Mouse (Mus musculus) embryonic facial prominence, embryonic 14.5 days (tissue): Measurements from ENCODE around the gene Lrp6. TPM values are rescaled to one million over a fixed set of nuclear protein-coding genes. Genes with fewer than 3 reads are reported as not detected.

ENCODE experiments used
- ATAC-seq: fragments of 200-750 bp; cut with Nextera tagmentation; 2 replicates; pipeline ENCODE4 v1.8.0; 2017; ENCODE audit warnings: low read depth, moderate number of reproducible peaks, moderate TSS enrichment
- DNase-seq: peaks from one replicate; pipeline ENCODE4 v3.0.0-alpha.2; 2015; ENCODE audit warnings: low spot score
- H3K27ac ChIP-seq: fragments of 300-500 bp; sonication (generic); replicated peaks from 2 replicates; pipeline ENCODE4 v1.5.1; 2014; ENCODE audit warnings: low read depth, mild to moderate bottlenecking, low read length, moderate library complexity
- H3K27me3 ChIP-seq: fragments of 300-500 bp; sonication (generic); replicated peaks from 2 replicates; pipeline ENCODE4 v1.6.1; 2014; ENCODE audit warnings: low read length; ENCODE audit not compliant: control insufficient read depth, insufficient read depth
- H3K36me3 ChIP-seq: fragments of 300-500 bp; sonication (generic); 2 replicates; pipeline ENCODE4 v1.6.1; 2014; ENCODE audit warnings: low read length, mixed read lengths; ENCODE audit not compliant: control insufficient read depth, insufficient read depth
- H3K4me1 ChIP-seq: fragments of 300-500 bp; sonication (generic); 2 replicates; pipeline ENCODE4 v1.6.1; 2014; ENCODE audit warnings: antibody characterized with exemption, low read length; ENCODE audit not compliant: control insufficient read depth, insufficient read depth
- H3K4me2 ChIP-seq: fragments of 300-500 bp; sonication (generic); 2 replicates; pipeline ENCODE4 v1.6.1; 2014; ENCODE audit warnings: low read depth, mild to moderate bottlenecking, low read length, moderate library complexity, mixed read lengths
- H3K4me3 ChIP-seq: fragments of 300-500 bp; sonication (generic); 2 replicates; pipeline ENCODE4 v1.5.1; 2014; ENCODE audit warnings: low read depth, mild to moderate bottlenecking, low read length
- H3K9ac ChIP-seq: fragments of 300-500 bp; sonication (generic); 2 replicates; pipeline ENCODE4 v1.6.1; 2014; ENCODE audit warnings: low read depth, mild to moderate bottlenecking, low read length, moderate library complexity, mixed read lengths
- H3K9me3 ChIP-seq: fragments of 300-500 bp; sonication (generic); 2 replicates; pipeline ENCODE4 v1.6.1; 2016; ENCODE audit warnings: low read length; ENCODE audit not compliant: control insufficient read depth
- WGBS: fragments of 180-500 bp; shearing (Covaris S2); extraction: QIAGEN DNeasy Blood & Tissue Kit; methylation state at CpG from one replicate; pipeline ENCODE4 v1.1.7; 2014; 5-methylcytosine and 5-hydroxymethylcytosine counted together
- polyA plus RNA-seq: library from polyadenylated mRNA; unstranded; fragments of >200 nt; fragmentation: Nextera tagmentation; extraction: Ambion mirVana; gene quantifications from 2 replicates; pipeline ENCODE4 v1.2.1, GENCODE M21; 2014

Lrp6 gene
- polyA plus RNA-seq, 1 experiment from 2014 or later: 39.8 TPM

GRCm38 (mm10) chr6:134454093-134454492 lies 112.7 kb downstream of the Lrp6 start:
- WGBS: 100% methylated on average over 1 of the region's 1 CpGs

GRCm38 (mm10) chr6:134450661-134451119 lies 116.1 kb downstream of the Lrp6 start:
- 26% methylated on average over 14 of the region's 14 CpGs for WGBS
- no peak overlapping the region for H3K9ac ChIP-seq
- H3K27ac ChIP-seq: peak overlapping the region; percentile 46
- H3K4me2 ChIP-seq: no peak overlapping the region
- DNase-seq: peak; percentile 82
- no peak overlapping the region for H3K4me3 ChIP-seq
- peaks cover 6% of the 10 kb centered on the region for H3K4me1 ChIP-seq
- peak; percentile 86 for ATAC-seq
- H3K9me3 ChIP-seq: no peaks in the 10 kb centered on the region
- H3K36me3 ChIP-seq: peaks cover 72% of the 10 kb centered on the region
- H3K27me3 ChIP-seq: no peaks in the 10 kb centered on the region

More at GRCm38 (mm10) chr6:134454093-134454492, 112.7 kb downstream of the Lrp6 start:
- H3K27ac ChIP-seq: no peak overlapping the region
- ATAC-seq (no peak), DNase-seq (no peak)
- H3K4me1 ChIP-seq: peaks cover 6% of the 10 kb centered on the region
- peaks cover 94% of the 10 kb centered on the region for H3K36me3 ChIP-seq
- no peaks in the 10 kb centered on the region for H3K27me3 ChIP-seq
- no peak overlapping the region for H3K9ac ChIP-seq
- H3K9me3 ChIP-seq: no peaks in the 10 kb centered on the region
- H3K4me2 ChIP-seq: no peak overlapping the region
- H3K4me3 ChIP-seq: no peak overlapping the region

GRCm38 (mm10) chr6:134449958-134450357 lies 116.8 kb downstream of the Lrp6 start:
- Histone ChIP-seq H3K4me2 (no peak overlapping the region), H3K27ac (peak overlapping the region; percentile 48), H3K9me3 (no peaks in the 10 kb centered on the region), H3K27me3 (no peaks in the 10 kb centered on the region), H3K4me3 (no peak overlapping the region), H3K4me1 (peaks cover 6% of the 10 kb centered on the region), H3K36me3 (peaks cover 71% of the 10 kb centered on the region), H3K9ac (no peak overlapping the region)
- WGBS: 48% methylated on average over 11 of the region's 11 CpGs
- peak; percentile 39 for DNase-seq
- ATAC-seq: no peak

GRCm38 (mm10) chr6:134448451-134448850 lies 118.3 kb downstream of the Lrp6 start:
- Histone ChIP-seq H3K27me3 (no peaks in the 10 kb centered on the region), H3K4me2 (no peak overlapping the region), H3K4me1 (peaks cover 6% of the 10 kb centered on the region), H3K36me3 (peaks cover 59% of the 10 kb centered on the region), H3K9me3 (no peaks in the 10 kb centered on the region), H3K9ac (no peak overlapping the region), H3K27ac (0 out of 2 replicates have a peak overlapping the region, but pooled peaks have one; percentile 6), H3K4me3 (no peak overlapping the region)
- WGBS: 85% methylated on average over 12 of the region's 12 CpGs
- no peak for DNase-seq
- no peak for ATAC-seq

- Histone ChIP-seq H3K9me3 (no peaks in the 10 kb centered on the region), H3K27ac (no peak overlapping the region), H3K9ac (no peak overlapping the region), H3K4me3 (no peak overlapping the region), H3K27me3 (no peaks in the 10 kb centered on the region), H3K4me1 (peaks cover 12% of the 10 kb centered on the region), H3K36me3 (peaks cover 20% of the 10 kb centered on the region), H3K4me2 (no peak overlapping the region)
- WGBS: 70% methylated on average over 5 of the region's 5 CpGs
- ATAC-seq (no peak), DNase-seq (no peak)
Observed at GRCm38 (mm10) chr6:134443925-134444324, 122.8 kb downstream of the Lrp6 start.

- ATAC-seq (no peak), DNase-seq (peak; percentile 42)
- Histone ChIP-seq H3K9me3 (no peaks in the 10 kb centered on the region), H3K9ac (no peak overlapping the region), H3K27ac (no peak overlapping the region), H3K4me3 (no peak overlapping the region), H3K4me1 (peaks cover 18% of the 10 kb centered on the region), H3K27me3 (no peaks in the 10 kb centered on the region), H3K36me3 (peaks cover 15% of the 10 kb centered on the region), H3K4me2 (no peak overlapping the region)
- WGBS: 68% methylated on average over 9 of the region's 9 CpGs
Observed at GRCm38 (mm10) chr6:134443198-134443904, 123.4 kb downstream of the Lrp6 start.

- WGBS: 86% methylated on average over 5 of the region's 5 CpGs
- DNase-seq (no peak), ATAC-seq (no peak)
- H3K27ac ChIP-seq: no peak overlapping the region
- no peaks in the 10 kb centered on the region for H3K9me3 ChIP-seq
- no peaks in the 10 kb centered on the region for H3K27me3 ChIP-seq
- H3K36me3 ChIP-seq: peaks cover 15% of the 10 kb centered on the region
- H3K4me2 ChIP-seq: no peak overlapping the region
- H3K4me3 ChIP-seq: no peak overlapping the region
- no peak overlapping the region for H3K9ac ChIP-seq
- peaks cover 19% of the 10 kb centered on the region for H3K4me1 ChIP-seq
Observed at GRCm38 (mm10) chr6:134442219-134442618, 124.5 kb downstream of the Lrp6 start.

- H3K4me3 ChIP-seq: no peak overlapping the region
- H3K36me3 ChIP-seq: peaks cover 15% of the 10 kb centered on the region
- no peaks in the 10 kb centered on the region for H3K27me3 ChIP-seq
- no peak overlapping the region for H3K9ac ChIP-seq
- peaks cover 19% of the 10 kb centered on the region for H3K4me1 ChIP-seq
- no peak overlapping the region for H3K27ac ChIP-seq
- ATAC-seq: no peak
- H3K9me3 ChIP-seq: no peaks in the 10 kb centered on the region
- 86% methylated on average over 3 of the region's 3 CpGs for WGBS
- H3K4me2 ChIP-seq: no peak overlapping the region
- DNase-seq: no peak
Observed at GRCm38 (mm10) chr6:134441716-134442115, 125.0 kb downstream of the Lrp6 start.

GRCm38 (mm10) chr6:134440023-134440422 lies 126.7 kb downstream of the Lrp6 start:
- H3K27ac ChIP-seq: peak overlapping the region; percentile 87
- H3K27me3 ChIP-seq: no peaks in the 10 kb centered on the region
- no peaks in the 10 kb centered on the region for H3K9me3 ChIP-seq
- WGBS: 11% methylated on average over 10 of the region's 10 CpGs
- peak overlapping the region; percentile 51; the same call in 1 of the 2 replicates for H3K9ac ChIP-seq
- ATAC-seq (no peak; the same call in 1 of the 2 replicates), DNase-seq (no peak)
- H3K4me3 ChIP-seq: peak overlapping the region; percentile 25
- peaks cover 4% of the 10 kb centered on the region for H3K36me3 ChIP-seq
- peaks cover 19% of the 10 kb centered on the region for H3K4me1 ChIP-seq
- H3K4me2 ChIP-seq: peak overlapping the region; percentile 51
